Mouse (Mus musculus): Measurements from ENCODE around the gene Uap1l1.

DNA sequence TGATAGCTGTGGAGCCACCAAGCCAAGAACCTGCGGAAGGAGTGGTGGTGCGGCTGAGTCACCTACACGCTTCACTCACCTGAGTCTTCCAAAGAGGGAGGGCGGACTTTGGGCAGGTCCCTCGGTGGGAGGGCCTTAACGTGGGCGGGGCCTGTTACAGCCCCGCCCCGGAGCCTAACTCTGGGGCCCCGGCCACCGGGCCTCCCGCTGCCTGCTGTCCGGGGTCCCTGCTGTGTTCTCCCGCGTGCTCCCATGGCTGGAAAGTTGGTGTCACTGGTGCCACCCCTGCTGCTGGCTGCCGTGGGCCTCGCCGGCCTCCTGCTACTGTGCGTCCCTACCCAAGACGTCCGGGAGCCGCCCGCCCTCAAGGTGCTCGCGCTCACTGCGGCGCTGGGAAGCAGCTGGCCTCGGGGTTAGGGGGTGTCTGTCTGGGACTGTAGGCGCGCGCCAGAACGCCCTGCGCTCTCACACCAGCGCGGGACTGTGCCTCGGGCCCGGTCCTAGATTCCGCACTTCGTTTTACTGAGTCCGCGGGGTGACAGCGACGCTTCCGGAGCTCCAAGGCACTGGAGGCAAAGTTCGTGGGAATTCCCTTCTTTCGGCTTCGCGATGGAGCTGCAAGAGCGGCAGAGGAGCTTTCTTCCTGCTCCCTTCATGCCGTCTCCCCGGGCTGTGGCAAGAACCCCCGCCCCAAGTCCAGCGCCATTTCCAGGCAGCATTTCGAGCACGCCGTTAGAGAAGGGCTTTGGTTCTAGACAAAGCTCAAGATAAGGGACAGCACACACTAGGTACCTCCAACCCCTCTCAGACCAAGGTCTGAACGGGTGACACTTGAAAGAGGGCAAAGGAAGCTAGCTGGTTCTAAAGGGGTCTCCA, 30.5 kb upstream of the Uap1l1 start, which contains the start of gene Entpd2:
- TF ChIP-seq CTCF (IDR thresholded peaks at IDR 0.05; ENCODE audit: borderline replicate concordance, insufficient read depth, low read length) = no peak
- TF ChIP-seq POLR2A (IDR thresholded peaks at IDR 0.05; ENCODE audit: low read depth, low read length) = no peak
